Mouse (Mus musculus) adrenal gland, adult 8-10 months (tissue): Measurements from ENCODE around the gene Plcb1. TPM values are rescaled to one million over a fixed set of nuclear protein-coding genes. Genes with fewer than 3 reads are reported as not detected.

Source experiments
- DNase-seq: peaks from one replicate; pipeline ENCODE4 v3.0.0; 2022
- total RNA-seq, 4 experiments: library from RNA; stranded (reverse); gene quantifications; 2 replicates each; pipeline ENCODE4 v1.2.4; 2022

Plcb1 gene
- total RNA-seq: 100 to 1,000 TPM in 3 of 4 experiments, 10 to 100 TPM in 1; 95.6 to 151 (median 117) TPM

DNA sequence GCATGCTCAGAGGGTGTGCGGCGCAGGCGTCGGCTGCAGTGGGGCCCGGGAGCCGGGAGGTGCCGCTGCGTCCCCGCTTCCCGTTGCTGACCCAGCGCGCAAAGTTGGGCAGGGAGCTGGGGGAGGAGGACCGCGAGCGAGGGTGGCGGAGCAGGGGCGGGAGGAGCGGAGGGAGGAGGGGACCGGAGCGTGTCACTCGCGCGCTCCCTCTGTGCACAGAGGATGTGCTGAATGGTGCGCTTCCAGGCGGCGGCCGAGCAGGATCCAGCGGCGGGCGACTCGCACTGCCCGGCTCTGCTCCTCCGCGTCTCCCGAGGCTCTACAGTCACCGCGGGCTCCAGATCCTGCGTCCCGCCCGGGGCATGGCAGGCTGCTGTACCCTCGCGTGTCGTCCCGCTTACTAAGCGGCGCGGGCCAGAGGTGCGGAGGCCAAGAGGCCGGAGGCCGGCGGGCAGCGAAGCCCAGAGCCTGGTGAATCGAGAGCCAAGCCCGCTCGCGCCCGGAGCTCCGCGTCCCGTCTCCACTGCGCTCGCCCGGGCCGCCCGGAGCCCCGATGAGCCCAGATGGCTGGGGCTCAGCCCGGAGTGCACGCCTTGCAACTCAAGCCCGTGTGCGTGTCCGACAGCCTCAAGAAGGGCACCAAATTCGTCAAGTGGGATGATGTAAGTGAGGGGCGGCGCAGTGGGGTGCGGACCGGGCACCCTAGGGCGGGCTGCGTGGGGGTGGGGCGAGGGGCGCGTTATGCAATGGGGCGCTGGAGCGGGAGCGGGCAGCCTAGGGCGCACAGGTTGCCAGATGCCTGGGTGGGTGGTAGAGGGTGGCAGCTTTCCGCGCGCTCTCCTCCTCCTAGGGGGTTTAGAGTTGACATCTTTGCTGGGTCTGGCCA lies at the start of gene Plcb1:
Plcb1 (plus strand) TSS at position 98 of the 886 bp plus-strand sequence.
- peak; percentile 89 for DNase-seq

DNA sequence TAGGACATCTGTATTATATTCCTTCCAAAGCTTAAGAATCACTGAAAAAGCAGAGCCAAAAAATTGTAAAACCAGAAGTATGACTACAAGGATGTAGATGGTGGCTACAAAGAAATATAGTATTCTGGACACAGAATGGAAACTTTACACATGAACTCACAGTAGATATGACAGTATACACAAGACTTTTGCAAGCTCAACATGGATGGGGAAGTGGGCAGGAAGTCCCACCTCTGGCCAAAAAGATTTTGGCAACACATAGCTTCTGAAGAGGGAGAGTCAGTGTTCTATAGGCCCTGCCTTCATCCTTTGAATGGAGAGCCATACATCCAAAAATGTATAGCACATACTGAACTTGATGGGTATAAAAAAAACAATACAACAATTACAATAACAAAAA lies 30.3 kb upstream of the Plcb1 start:
- DNase-seq: no peak

DNA sequence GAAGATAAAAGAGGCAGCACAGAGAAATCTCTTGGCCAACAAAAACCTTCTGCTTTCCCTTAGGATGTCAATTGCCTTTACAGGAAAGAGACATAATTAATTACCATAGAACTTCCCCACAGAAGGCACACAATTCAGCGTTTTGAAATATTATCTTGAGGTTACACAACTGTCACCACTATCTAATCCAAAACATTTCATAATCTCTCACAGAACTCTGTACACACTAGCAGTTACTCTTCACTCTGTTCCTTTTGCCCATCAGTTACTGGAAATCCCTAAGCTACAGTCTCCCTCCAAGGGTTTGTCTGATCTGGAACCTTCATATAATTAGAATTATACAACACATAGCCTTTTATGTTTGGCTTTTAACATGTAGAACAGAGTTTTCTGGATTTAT lies 29.8 kb upstream of the Plcb1 start:
- no peak for DNase-seq

DNA sequence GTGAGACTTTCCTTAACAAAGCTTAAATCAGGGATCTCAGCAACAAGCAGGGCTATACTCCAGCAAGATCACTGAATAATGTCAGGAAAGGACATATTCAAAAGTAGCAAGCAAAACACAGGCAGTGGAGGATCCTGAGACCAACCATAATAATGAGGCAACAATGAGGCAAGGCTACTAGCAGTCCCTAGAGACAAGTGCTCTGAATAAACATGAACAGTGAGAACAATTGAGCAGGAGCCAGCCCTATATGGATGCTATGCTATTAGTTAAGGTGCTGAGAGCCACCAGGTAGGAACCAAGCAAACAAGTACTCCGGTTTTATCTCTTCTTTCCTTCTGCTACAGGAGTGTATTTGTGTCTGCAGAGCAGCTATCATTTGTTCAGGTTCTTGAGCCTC lies 24.8 kb upstream of the Plcb1 start:
- DNase-seq: no peak

DNA sequence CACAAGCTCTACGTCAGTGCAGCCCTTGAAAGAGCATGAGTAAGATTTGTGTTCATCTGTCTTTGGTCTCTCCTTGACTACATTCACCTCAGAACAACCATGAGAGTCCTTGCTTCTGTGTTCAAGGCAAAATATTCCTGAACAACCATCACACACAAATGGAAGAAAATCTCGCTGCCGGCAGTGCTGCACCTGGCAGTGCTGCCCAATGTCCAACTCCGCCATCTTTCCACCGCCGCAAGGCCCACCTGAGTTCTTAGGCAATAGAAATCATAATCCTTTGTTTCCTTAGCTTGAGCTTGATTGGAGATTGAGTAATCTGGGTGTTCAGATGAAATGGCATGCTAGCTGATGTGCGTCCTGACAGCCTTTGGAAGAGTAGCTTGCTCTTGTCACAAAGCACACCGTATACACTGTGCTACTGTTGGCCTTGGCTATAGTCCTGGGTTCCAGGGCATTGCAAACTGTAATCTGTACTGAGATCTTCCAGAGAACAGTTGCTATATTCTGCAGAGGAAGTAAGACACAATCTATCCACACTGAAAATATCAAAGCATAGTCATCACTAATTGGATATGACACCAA lies 22.4 kb upstream of the Plcb1 start:
- DNase-seq: no peak

DNA sequence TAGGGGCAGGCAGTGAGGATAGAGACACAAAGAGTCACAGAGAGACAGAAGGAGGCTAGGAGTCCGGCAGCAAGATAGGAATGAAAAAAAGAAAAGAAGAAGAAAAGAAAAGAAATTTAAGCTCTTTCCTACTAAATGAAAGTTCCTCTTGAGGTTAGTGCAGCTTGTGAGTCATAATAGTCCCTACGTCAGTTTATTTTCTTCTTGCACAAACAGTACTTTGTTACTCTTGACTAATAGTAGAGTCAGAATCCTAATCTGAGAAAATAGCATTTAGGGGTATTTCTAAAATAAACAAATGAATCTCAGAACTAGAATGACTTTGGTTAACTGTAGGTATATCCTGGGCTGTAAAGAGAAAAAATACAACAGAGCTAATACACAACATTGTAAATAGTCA lies 21.4 kb upstream of the Plcb1 start:
- DNase-seq: no peak

DNA sequence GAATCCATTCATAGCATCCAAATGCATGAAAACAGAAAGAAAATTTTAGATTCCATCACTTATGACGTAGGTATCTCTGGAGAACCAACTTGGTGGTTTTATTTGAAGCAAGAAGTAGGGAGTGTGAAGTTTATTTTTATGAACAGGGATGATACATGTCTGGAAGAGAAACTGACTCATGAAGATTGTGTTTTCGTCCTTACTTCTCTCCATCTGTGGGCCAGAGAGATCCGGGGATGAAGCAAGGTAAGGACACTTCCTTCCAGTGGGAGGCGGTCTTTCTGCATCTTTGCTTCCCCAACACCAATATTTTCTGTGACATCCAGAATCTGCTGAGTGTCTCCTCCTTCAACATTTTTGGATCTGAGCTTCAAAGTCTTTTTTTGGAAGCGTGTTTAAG lies 6.0 kb upstream of the Plcb1 start:
- DNase-seq: no peak

DNA sequence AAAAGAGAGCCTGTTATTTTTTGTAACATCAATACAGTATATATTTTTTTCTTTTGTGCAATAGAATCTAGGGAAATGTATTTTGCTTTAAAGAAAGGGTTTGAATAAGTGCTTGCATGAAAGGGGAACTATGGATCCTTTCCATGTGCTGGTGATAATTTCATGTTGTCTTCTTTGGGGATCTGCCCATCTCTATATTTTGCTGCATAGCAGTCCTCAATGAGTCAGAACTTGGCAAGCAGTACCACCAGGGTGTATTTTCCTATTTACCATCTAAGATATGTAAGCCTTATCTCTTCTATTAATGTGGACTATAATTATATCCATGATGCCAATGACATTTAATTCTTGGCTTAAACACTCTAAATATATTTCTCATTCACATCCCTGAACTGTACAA lies 5.6 kb upstream of the Plcb1 start:
- DNase-seq: no peak

DNA sequence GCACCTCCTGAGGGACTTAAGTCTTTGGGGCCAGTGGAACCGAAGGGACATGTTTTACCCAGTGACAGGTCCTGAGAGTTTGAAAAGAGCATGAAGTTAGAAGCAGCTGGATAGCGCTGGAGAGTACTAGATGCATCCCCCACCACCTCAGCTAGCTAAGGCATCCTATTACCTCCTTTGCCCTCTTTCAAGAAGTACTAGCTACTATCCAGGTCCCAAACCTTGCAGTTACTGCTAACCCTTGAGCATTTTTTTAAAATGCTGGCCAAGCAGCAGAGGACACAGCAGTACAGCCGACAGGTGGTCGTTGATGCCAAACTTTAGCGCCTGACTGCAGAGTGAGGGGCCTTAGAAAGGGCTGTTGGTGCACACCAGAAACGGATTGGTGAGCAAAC lies 986 bp downstream of the Plcb1 start:
- DNase-seq: no peak

DNA sequence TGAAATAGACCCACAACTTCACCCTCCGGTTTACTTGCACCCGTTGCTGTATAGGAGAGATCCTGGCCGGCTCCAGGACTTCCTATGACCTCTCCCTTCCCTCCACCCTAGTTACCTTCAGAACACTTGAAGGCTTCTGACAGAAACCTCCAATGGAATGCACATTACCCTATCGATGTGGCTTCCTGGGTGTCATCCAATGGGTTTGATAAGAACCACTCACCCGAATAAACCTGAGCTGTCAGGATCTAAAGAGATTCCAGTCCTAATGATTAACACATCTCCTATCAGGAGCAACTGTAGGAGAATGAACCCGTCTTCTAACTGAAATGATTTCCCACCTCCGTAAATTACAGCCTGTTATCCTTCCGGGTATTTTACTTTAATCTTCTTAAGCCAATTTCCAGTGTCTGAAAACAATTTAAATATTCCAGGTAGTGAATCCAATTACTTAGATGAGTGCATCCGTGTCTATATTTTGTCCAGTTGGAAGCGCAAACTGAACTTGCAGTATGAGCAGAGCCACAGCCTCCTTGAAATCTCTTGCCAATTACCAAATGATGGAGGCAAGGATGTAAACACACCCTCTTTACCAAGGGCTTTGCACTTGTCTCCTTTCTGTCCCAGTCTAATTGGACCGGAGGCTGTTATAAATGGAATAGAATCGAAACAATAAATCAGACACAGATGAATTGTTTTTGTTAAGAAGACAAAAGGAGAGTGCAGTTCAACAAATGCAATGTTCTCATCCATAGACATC lies 1.6 kb downstream of the Plcb1 start:
- no peak for DNase-seq

DNA sequence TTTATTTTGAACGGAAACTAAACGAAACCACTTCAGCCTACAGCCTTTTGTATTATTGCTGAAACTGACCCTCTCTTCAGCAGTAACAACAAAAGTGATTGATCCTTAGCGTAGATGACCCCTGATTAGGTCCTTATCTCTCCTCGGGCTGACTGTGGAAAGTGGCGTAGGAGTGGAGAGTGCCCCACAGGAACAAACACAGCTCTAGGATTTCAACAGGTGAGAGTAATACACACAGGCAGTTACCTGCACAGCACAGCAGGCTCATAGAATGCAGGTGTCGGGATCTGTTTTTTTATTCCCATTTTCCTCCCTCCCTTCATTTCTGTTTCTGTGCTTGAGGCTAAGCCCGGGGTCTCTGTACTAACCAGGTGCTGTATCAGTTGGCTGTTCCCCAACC lies 7.1 kb downstream of the Plcb1 start:
- no peak for DNase-seq

DNA sequence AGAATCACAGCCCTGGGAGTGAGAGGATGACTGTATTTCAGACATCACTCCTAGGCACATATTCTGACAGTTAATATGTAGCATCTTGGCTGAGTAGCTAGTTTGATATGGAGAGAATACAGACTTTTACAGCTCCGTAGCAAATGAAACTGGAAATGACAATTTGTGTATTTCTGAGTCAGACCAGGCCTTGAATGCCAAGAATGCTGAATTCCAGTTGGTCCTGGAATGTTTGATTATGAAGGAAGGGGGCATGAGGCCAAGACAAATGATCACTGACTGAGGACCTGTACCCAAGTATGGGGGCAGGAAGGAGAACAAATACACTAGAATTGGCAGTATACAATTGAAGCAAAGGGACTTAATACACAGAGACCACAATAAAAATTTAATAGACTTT lies 14.4 kb downstream of the Plcb1 start:
- DNase-seq: no peak

DNA sequence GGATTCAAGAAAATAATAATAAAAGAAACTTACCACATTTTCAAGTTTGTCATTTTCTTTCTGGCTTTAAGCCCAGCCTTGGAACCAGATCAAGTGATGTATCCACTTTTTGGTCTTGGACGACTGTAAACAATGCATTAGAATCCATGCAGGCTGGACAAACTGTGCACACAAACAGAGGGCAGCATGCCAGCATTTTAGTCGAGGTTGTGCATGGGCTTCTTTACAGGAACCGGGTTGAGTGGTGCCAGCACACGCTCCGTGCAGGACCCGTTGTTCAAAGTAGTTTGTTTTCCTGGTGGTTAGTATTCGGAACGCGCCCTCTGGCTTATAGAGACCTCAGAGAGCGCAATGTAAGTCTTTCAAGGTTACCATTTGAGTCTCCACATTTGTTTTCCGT lies 30.5 kb downstream of the Plcb1 start:
- peak; percentile 21 for DNase-seq

DNA sequence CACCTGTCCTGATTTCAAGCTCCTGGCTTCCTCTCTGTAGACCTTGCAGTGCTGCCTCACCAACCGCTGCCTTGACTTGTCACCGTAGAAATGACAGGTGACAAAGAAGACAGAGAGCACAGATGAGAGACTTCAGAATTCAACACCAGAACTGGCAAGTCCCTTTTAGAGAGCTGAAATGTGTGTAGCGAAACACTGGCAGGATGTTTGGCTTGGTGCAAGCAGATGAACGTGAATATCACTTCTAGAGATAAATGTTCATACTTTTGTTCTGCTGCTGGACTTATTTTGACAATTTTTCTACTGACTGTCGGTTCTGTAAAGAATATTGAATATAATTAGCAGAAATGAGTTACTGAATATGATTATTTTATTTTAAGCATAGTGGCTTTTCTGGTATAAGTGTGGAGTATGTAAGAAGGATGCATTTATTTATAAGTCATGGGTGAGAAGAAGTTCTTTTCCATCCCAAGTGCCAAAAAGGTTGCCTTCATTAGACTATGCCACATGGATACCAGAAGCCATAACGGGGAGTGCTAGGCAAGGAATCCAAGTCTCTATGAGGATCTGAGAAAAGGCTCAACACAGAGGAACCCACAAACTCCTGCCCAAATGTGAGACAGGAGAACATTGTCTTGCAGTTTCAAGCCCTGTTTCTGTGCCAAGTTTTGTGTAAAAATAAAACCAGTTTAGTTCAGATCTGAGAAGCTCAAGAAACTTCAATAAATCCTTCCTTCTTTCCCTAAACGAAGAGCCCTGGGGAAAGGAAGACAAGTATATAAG lies 31.4 kb downstream of the Plcb1 start:
- no peak for DNase-seq

DNA sequence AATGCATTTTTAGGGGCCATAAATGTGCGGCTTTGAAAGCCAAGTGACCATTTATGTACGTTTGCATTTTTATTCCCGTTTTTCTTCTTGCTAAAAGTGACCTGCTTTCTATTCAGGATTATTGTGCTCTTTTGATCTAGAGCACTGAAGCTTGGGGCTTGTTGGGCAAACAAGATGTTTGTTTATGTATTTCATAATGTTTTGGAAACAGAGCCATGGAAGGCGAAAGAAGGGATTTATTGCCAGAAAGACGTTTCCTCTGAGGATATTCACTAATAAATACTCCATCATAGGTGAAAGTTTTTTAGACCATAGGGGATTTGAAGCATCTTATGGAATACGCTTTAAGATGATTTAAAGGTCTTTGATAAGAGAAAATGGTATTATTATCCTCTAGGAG lies 35.3 kb downstream of the Plcb1 start:
- DNase-seq: no peak

DNA sequence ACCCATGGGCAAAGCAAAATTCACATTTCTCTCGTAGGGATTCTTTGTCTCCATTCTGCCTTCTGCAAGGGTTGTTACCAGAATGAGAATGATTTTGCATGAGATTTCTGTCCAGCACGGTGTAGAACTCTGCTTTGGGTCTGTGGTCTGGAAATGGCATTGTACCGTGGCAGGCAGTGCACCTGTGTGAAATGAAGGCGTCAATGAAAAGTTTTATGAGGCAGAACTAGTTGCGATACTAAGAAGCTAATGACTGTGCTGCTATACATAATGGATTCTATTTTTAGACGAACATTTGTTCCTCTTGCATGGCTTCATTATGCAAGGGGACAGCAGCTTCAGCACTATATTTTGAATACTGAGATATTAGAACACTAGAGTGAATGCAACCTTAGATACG lies 39.8 kb downstream of the Plcb1 start:
- no peak for DNase-seq

DNA sequence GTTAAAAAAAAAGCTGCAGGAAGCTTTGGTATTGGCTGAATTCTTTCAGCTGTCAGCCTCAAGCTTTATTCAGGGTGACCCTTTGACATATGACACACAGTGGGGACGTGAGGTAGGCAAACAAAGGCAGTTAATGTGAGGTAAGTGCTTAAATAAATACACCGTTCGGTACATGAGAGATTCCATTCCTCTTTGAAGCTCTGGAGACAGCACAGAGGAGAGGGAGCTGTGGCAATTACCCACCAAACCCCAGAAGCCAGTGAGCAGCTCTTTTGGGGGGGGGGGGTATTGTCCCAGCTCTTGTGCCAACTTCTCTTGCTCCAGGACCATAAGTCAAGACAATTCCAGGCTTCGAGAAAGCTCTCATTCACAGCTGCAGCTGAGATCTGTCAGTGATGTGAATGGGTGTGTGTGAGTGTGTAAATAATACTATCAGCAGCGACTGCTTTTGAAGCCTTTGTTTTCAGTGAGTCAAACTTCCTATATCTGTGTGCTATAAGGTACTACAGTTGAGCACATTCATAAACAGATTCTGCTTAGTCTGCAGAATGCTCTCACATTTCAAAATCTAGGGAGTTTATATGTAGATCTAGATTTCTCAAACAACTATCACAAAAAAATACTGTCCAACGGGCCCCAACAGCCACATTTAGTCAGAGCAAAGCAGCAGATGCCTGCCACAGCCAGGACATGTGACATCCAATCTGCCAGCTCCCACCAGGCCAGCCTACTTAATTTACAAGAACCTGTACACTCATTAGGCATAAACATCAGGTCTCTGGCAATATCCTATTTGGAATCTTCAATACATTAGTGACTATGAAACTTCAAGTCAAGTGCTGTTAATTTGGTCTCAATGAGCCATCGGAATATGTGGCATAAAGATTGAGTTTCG lies 40.5 kb downstream of the Plcb1 start:
- DNase-seq: no peak

DNA sequence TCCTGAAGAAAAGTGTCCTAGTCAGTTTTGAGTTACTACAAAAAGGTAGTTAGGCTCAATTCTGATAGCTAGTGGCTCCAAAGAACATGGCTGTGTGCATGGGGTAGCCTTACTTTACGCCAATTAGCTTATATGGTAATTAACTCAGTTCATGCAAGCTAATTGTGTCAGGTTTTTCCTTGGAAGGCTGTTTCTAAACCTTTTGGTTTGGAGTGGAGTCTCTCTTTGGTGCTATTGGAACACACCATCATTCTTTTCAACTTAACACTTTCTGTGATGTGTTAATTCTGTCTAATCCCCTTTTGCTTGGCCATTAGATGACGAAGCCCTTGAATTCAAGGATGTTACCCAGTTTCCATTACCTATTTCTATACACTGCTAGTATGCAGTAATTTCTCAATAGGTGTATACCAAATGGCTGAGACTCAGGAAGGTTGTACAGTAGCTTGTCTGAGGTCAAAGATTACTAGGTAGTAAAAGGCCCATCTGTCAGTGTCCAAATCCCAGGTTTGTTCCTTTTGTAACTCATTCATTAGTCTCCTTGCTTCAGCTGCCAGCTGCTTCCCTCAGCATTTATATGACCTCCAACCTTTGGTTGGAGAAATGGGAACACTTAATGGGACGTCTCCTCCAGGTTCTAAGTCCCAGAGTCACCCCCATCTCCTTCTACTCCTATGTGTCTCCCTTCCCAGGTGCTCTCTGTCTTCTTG lies 42.1 kb downstream of the Plcb1 start:
- no peak for DNase-seq

DNA sequence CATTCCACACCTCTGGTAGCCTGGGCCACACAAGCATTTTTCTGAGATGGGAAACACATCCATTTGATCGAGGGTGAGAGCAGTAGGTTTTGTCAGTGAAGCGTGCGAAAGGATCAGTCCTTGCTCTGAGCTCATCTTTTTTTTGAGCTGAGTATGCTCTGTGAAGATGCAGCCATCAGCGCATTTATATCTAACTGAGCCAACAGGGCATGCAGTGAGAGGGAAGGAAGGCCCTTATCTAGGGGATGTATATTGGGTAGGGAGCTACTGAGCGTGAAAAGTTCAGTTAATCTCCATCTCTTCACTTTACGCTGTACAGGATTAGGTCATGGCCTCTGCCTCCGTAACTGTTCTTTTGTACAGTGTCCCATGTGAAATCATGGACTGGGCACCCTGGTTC lies 46.0 kb downstream of the Plcb1 start:
- no peak for DNase-seq

DNA sequence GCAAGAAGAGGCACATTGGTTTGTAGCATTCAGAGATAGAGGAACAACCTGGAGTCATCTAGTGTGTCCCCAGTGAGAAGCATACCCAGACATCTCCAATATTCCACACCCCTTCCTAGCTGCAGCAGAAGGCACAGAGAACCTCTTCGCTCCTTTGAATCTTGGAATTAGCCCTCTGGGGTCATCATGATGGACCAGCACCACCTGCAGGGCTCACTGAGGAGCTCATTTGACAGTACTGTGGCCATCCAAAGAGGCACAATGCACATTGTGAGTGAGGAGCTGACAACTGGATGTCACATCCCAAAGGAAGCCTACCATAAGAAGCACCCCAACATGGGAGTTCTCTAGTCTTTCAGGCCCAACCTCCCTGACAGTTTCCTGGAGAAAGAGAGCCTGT lies 50.2 kb downstream of the Plcb1 start:
- no peak for DNase-seq

DNA sequence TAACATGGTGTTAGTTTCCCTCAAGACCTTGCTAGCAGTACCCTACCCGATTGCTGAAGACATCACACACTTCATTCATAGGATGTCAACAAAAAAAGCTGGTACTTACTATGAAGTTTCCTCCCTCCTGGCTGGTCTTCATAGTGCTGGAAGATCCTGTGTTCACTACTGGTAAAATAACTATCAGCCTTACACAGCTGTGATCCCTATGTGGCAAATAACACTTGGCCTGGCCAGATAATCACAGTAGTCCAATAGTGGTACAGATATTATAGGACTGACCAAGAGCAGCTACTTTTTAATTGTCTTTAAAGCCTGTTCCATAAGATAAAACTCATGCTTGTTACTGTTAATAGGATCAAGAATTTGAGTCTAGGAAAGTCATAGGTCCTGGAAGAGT lies 52.3 kb downstream of the Plcb1 start:
- no peak for DNase-seq
